Mouse (Mus musculus): ENCODE results near the gene Trcg1. TPM values are rescaled to one million over a fixed set of nuclear protein-coding genes. Genes with fewer than 3 reads are reported as not detected.
"Not testable (repeated sequence)": the region's sequence is repeated elsewhere in the genome, so short reads cannot be mapped to it uniquely, and the experiment has no call there.

The Trcg1 gene
- polyA plus RNA-seq, 1 experiment: not detected

GRCm38 (mm10) chr9:57218776-57219175 lies 17.6 kb upstream of the Trcg1 start:
- TF ChIP-seq POLR2A (IDR thresholded peaks at IDR 0.05; ENCODE audit: extremely low read depth, insufficient read depth, low read length) (no peak), CTCF (IDR thresholded peaks at IDR 0.05; ENCODE audit: extremely low read depth, insufficient read depth, low read length) (no peak)
- no peak overlapping the region for H3K27ac ChIP-seq (ENCODE audit: insufficient read depth, low read length)
- no peak overlapping the region for H3K4me3 ChIP-seq (ENCODE audit: insufficient read depth, low read length)
- H3K4me1 ChIP-seq (ENCODE audit: control insufficient read depth, insufficient read depth, low read length): no peaks in the 10 kb centered on the region

- H3K4me3 ChIP-seq (ENCODE audit: insufficient read depth, low read length): no peak overlapping the region
- H3K4me1 ChIP-seq (ENCODE audit: control insufficient read depth, insufficient read depth, low read length): no peaks in the 10 kb centered on the region
- TF ChIP-seq CTCF (IDR thresholded peaks at IDR 0.05; ENCODE audit: extremely low read depth, insufficient read depth, low read length): no peak
- TF ChIP-seq POLR2A (IDR thresholded peaks at IDR 0.05; ENCODE audit: extremely low read depth, insufficient read depth, low read length): no peak
- no peak overlapping the region for H3K27ac ChIP-seq (ENCODE audit: insufficient read depth, low read length)
These were observed 16.8 kb upstream of the Trcg1 start for GRCm38 (mm10) chr9:57219511-57219910.

GRCm38 (mm10) chr9:57220356-57220755 lies 16.0 kb upstream of the Trcg1 start:
- Histone ChIP-seq H3K4me1 (ENCODE audit: control insufficient read depth, insufficient read depth, low read length) (no peaks in the 10 kb centered on the region), H3K27ac (ENCODE audit: insufficient read depth, low read length) (no peak overlapping the region)
- TF ChIP-seq CTCF (IDR thresholded peaks at IDR 0.05; ENCODE audit: extremely low read depth, insufficient read depth, low read length) (peak; percentile 80), POLR2A (IDR thresholded peaks at IDR 0.05; ENCODE audit: extremely low read depth, insufficient read depth, low read length) (no peak)

GRCm38 (mm10) chr9:57223341-57223740 lies 13.0 kb upstream of the Trcg1 start:
- Histone ChIP-seq H3K4me3 (ENCODE audit: insufficient read depth, low read length) (no peak overlapping the region), H3K27ac (ENCODE audit: insufficient read depth, low read length) (no peak overlapping the region), H3K4me1 (ENCODE audit: control insufficient read depth, insufficient read depth, low read length) (no peaks in the 10 kb centered on the region)
- TF ChIP-seq POLR2A (IDR thresholded peaks at IDR 0.05; ENCODE audit: extremely low read depth, insufficient read depth, low read length) (no peak), CTCF (IDR thresholded peaks at IDR 0.05; ENCODE audit: extremely low read depth, insufficient read depth, low read length) (no peak)

More at GRCm38 (mm10) chr9:57220356-57220755, 16.0 kb upstream of the Trcg1 start:
- no peak overlapping the region for H3K4me3 ChIP-seq (ENCODE audit: insufficient read depth, low read length)

GRCm38 (mm10) chr9:57225780-57226627 lies 10.4 kb upstream of the Trcg1 start:
- Histone ChIP-seq H3K4me1 (ENCODE audit: control insufficient read depth, insufficient read depth, low read length) (no peaks in the 10 kb centered on the region), H3K4me3 (ENCODE audit: insufficient read depth, low read length) (no peak overlapping the region), H3K27ac (ENCODE audit: insufficient read depth, low read length) (no peak overlapping the region)
- TF ChIP-seq CTCF (IDR thresholded peaks at IDR 0.05; ENCODE audit: extremely low read depth, insufficient read depth, low read length) (no peak), POLR2A (IDR thresholded peaks at IDR 0.05; ENCODE audit: extremely low read depth, insufficient read depth, low read length) (no peak)

GRCm38 (mm10) chr9:57226628-57227122 lies 9.7 kb upstream of the Trcg1 start:
- not testable (repeated sequence) for H3K27ac ChIP-seq (ENCODE audit: insufficient read depth, low read length); H3K4me1 ChIP-seq (ENCODE audit: control insufficient read depth, insufficient read depth, low read length); H3K4me3 ChIP-seq (ENCODE audit: insufficient read depth, low read length)

GRCm38 (mm10) chr9:57227203-57227602 lies 9.2 kb upstream of the Trcg1 start:
- H3K27ac ChIP-seq (ENCODE audit: insufficient read depth, low read length): no peak overlapping the region
- TF ChIP-seq CTCF (IDR thresholded peaks at IDR 0.05; ENCODE audit: extremely low read depth, insufficient read depth, low read length) (no peak), POLR2A (IDR thresholded peaks at IDR 0.05; ENCODE audit: extremely low read depth, insufficient read depth, low read length) (no peak)

GRCm38 (mm10) chr9:57228186-57228585 lies 8.2 kb upstream of the Trcg1 start:
- TF ChIP-seq POLR2A (IDR thresholded peaks at IDR 0.05; ENCODE audit: extremely low read depth, insufficient read depth, low read length) (no peak), CTCF (IDR thresholded peaks at IDR 0.05; ENCODE audit: extremely low read depth, insufficient read depth, low read length) (no peak)
- H3K4me1 ChIP-seq (ENCODE audit: control insufficient read depth, insufficient read depth, low read length): no peaks in the 10 kb centered on the region
- no peak overlapping the region for H3K4me3 ChIP-seq (ENCODE audit: insufficient read depth, low read length)
- H3K27ac ChIP-seq (ENCODE audit: insufficient read depth, low read length): no peak overlapping the region

More at GRCm38 (mm10) chr9:57227203-57227602, 9.2 kb upstream of the Trcg1 start:
- H3K4me3 ChIP-seq (ENCODE audit: insufficient read depth, low read length): no peak overlapping the region
- no peaks in the 10 kb centered on the region for H3K4me1 ChIP-seq (ENCODE audit: control insufficient read depth, insufficient read depth, low read length)

GRCm38 (mm10) chr9:57229726-57230125 lies 6.6 kb upstream of the Trcg1 start:
- H3K4me3 ChIP-seq (ENCODE audit: insufficient read depth, low read length): no peak overlapping the region
- no peak overlapping the region for H3K27ac ChIP-seq (ENCODE audit: insufficient read depth, low read length)
- TF ChIP-seq POLR2A (IDR thresholded peaks at IDR 0.05; ENCODE audit: extremely low read depth, insufficient read depth, low read length) (no peak), CTCF (IDR thresholded peaks at IDR 0.05; ENCODE audit: extremely low read depth, insufficient read depth, low read length) (no peak)
- no peaks in the 10 kb centered on the region for H3K4me1 ChIP-seq (ENCODE audit: control insufficient read depth, insufficient read depth, low read length)

- TF ChIP-seq CTCF (IDR thresholded peaks at IDR 0.05; ENCODE audit: extremely low read depth, insufficient read depth, low read length) (no peak), POLR2A (IDR thresholded peaks at IDR 0.05; ENCODE audit: extremely low read depth, insufficient read depth, low read length) (no peak)
- no peak overlapping the region for H3K4me3 ChIP-seq (ENCODE audit: insufficient read depth, low read length)
- H3K4me1 ChIP-seq (ENCODE audit: control insufficient read depth, insufficient read depth, low read length): no peaks in the 10 kb centered on the region
- no peak overlapping the region for H3K27ac ChIP-seq (ENCODE audit: insufficient read depth, low read length)
These were observed 6.1 kb upstream of the Trcg1 start for GRCm38 (mm10) chr9:57230146-57230783.

Measured in cortical plate, adult 2 months (tissue).